Mouse (Mus musculus): ENCODE results near the gene Usp7.

DNA sequence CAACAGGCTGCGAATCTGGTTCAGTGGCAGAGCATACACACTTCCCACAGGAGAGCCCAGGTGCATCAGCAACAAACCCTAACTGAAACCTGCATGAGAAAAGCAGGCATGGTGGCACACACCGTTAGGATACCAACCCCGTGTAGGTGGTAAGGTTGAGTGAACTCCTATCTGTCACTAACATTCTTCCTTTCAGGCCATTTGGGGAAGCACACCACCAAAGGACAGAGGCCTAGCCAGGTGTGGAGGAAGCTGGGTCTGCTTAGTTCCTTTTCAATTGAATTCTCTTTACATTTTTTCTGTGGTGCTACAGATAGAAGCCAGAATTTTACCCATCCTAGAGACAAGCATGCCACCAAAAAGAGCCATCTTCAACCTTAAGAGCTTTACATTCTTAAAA, 44.3 kb downstream of the Usp7 start:
- TF ChIP-seq POLR2A (IDR thresholded peaks at IDR 0.05; ENCODE audit: control insufficient read depth, extremely low read depth, insufficient read depth, low read length, poor library complexity) (no peak), CTCF (IDR thresholded peaks at IDR 0.05; ENCODE audit: borderline replicate concordance, control insufficient read depth, extremely low read depth, insufficient read depth, low read length, poor library complexity) (no peak)
